Mouse (Mus musculus): ENCODE data around the gene Abcg4. TPM values are rescaled to one million over a fixed set of nuclear protein-coding genes. Genes with fewer than 3 reads are reported as not detected.

Gene Abcg4
- total RNA-seq, 4 experiments from 2014 or later: 69.2 to 77.6 (median 71.1) TPM

- no peak for DNase-seq (ENCODE audit: low spot score in 2 of 2)
Observed at GRCm38 (mm10) chr9:44240399-44240798, 48.0 kb downstream of the Abcg4 start, which contains the start of gene Ccdc153. Gene Ccdc153 (plus strand): TSS chr9:44240676.

- DNase-seq (ENCODE audit: low spot score in 2 of 2): no peak
Observed at GRCm38 (mm10) chr9:44239447-44239846, 49.0 kb downstream of the Abcg4 start.

GRCm38 (mm10) chr9:44238501-44239190, 49.8 kb downstream of the Abcg4 start:
- DNase-seq (ENCODE audit: low spot score in 2 of 2): no peak

- no peak for DNase-seq (ENCODE audit: low spot score in 2 of 2)
Observed at GRCm38 (mm10) chr9:44237128-44237527, 51.3 kb downstream of the Abcg4 start.

- no peak for DNase-seq (ENCODE audit: low spot score in 2 of 2)
Observed at GRCm38 (mm10) chr9:44236601-44237000, 51.8 kb downstream of the Abcg4 start.

- DNase-seq (ENCODE audit: low spot score in 2 of 2): no peak
Observed at GRCm38 (mm10) chr9:44234479-44235427, 53.7 kb downstream of the Abcg4 start.

- peak; percentile 98 to 100 for DNase-seq (ENCODE audit: low spot score in 2 of 2)
Observed at GRCm38 (mm10) chr9:44233802-44234478, 54.5 kb downstream of the Abcg4 start, which contains the start of gene Cbl. Gene Cbl (minus strand): TSS chr9:44234049.

- peak in 1 of 2 experiments; percentile 61 for DNase-seq (ENCODE audit: low spot score in 2 of 2)
Observed at GRCm38 (mm10) chr9:44233021-44233801, 55.2 kb downstream of the Abcg4 start.

- DNase-seq (ENCODE audit: low spot score in 2 of 2): no peak
Observed at GRCm38 (mm10) chr9:44231609-44232008, 56.8 kb downstream of the Abcg4 start.

GRCm38 (mm10) chr9:44225993-44226392, 62.4 kb downstream of the Abcg4 start:
- no peak for DNase-seq (ENCODE audit: low spot score in 2 of 2)

Small RNA genes lying within 50 kb of the gene (microRNA-seq; reads per million reads assigned to microRNA genes)
- 0 reads per million in 2 experiments for gene Gm44335

Other genes starting within 250 kb of the Abcg4 start
- gene Thy1, start 245.2 kb downstream of the Abcg4 start, total RNA-seq (2022): 1,000 to 10,000 TPM in 2 of 4 experiments, 100 to 1,000 TPM in 2; 838 to 6,022 (median 3,337) TPM
- 100 to 1,000 TPM in 1 of 4 experiments, 10 to 100 TPM in 3; 82.1 to 101 (median 90.9) TPM for gene Usp2, start 221.6 kb downstream of the Abcg4 start, total RNA-seq (2022)
- gene Mfrp, start 186.9 kb downstream of the Abcg4 start, total RNA-seq (2022): 1 to 10 TPM in 2 of 4 experiments, under 1 TPM in 2; 0.33 to 1.4 (median 0.95) TPM
- 10 to 100 TPM; 14.6 to 23.4 (median 18.8) TPM for gene C1qtnf5, start 181.4 kb downstream of the Abcg4 start, total RNA-seq (2022)
- gene Gm49380, start 175.1 kb downstream of the Abcg4 start, total RNA-seq (2022): 1 to 10 TPM in 1 of 4 experiments, under 1 TPM in 3; 0.43 to 1.1 (median 0.58) TPM
- gene Rnf26, start 175.1 kb downstream of the Abcg4 start, total RNA-seq (2022): 10 to 100 TPM; 27.2 to 31.7 (median 28.4) TPM
- 10 to 100 TPM; 13.3 to 16.8 (median 14.8) TPM for gene Mcam, start 154.1 kb downstream of the Abcg4 start, total RNA-seq (2022)
- gene Cbl, start 54.6 kb downstream of the Abcg4 start, total RNA-seq (2022): 10 to 100 TPM; 58.7 to 75.3 (median 65.0) TPM
- gene Ccdc153, start 47.9 kb downstream of the Abcg4 start, total RNA-seq (2022): 10 to 100 TPM in 1 of 4 experiments, 1 to 10 TPM in 3; 2.4 to 10.2 (median 4.0) TPM
- gene Pdzd3, start 37.1 kb downstream of the Abcg4 start, total RNA-seq (2022): 1 to 10 TPM in 3 of 4 experiments, under 1 TPM in 1; 0.49 to 2.0 (median 1.1) TPM
- gene Nlrx1, start 20.0 kb downstream of the Abcg4 start, total RNA-seq (2022): 10 to 100 TPM in 3 of 4 experiments, 1 to 10 TPM in 1; 8.7 to 13.1 (median 10.5) TPM
- gene Hinfp, start 17.1 kb upstream of the Abcg4 start, total RNA-seq (2022): 10 to 100 TPM; 32.0 to 40.3 (median 38.4) TPM
- 100 to 1,000 TPM; 177 to 228 (median 205) TPM for gene C2cd2l, start 31.7 kb upstream of the Abcg4 start, total RNA-seq (2022)
- 10 to 100 TPM; 15.1 to 19.7 (median 16.1) TPM for gene Dpagt1, start 37.4 kb upstream of the Abcg4 start, total RNA-seq (2022)
- 10 to 100 TPM; 40.3 to 44.3 (median 41.6) TPM for gene H2afx, start 46.1 kb upstream of the Abcg4 start, total RNA-seq (2022)
- 10 to 100 TPM; 20.2 to 26.9 (median 25.3) TPM for gene Hmbs, start 55.6 kb upstream of the Abcg4 start, total RNA-seq (2022)
- 10 to 100 TPM; 56.4 to 64.6 (median 60.9) TPM for gene Vps11, start 73.1 kb upstream of the Abcg4 start, total RNA-seq (2022)
- 100 to 1,000 TPM in 3 of 4 experiments, 10 to 100 TPM in 1; 96.8 to 147 (median 121) TPM for gene Hyou1, start 90.9 kb upstream of the Abcg4 start, total RNA-seq (2022)
- 10 to 100 TPM; 24.0 to 29.5 (median 28.1) TPM for gene Slc37a4, start 108.2 kb upstream of the Abcg4 start, total RNA-seq (2022)
- 100 to 1,000 TPM; 739 to 859 (median 825) TPM for gene Rps25, start 118.5 kb upstream of the Abcg4 start, total RNA-seq (2022)
- gene Trappc4, start 119.0 kb upstream of the Abcg4 start, total RNA-seq (2022): 10 to 100 TPM; 63.7 to 73.0 (median 68.9) TPM
- 10 to 100 TPM; 21.1 to 24.9 (median 23.4) TPM for gene Ccdc84, start 130.0 kb upstream of the Abcg4 start, total RNA-seq (2022)
- gene Foxr1, start 152.5 kb upstream of the Abcg4 start, total RNA-seq (2022): not detected
- gene Upk2, start 166.4 kb upstream of the Abcg4 start, total RNA-seq (2022): not detected
- 10 to 100 TPM; 61.8 to 68.3 (median 64.9) TPM for gene Bcl9l, start 194.2 kb upstream of the Abcg4 start, total RNA-seq (2022)